Mouse (Mus musculus): ENCODE data around the gene Sgk2. TPM values are rescaled to one million over a fixed set of nuclear protein-coding genes. Genes with fewer than 3 reads are reported as not detected.

Sgk2 gene
- polyA plus RNA-seq (2016; fragmentation: Nextera tagmentation; extraction: Ambion mirVana) = not detected in 2 replicates

DNA sequence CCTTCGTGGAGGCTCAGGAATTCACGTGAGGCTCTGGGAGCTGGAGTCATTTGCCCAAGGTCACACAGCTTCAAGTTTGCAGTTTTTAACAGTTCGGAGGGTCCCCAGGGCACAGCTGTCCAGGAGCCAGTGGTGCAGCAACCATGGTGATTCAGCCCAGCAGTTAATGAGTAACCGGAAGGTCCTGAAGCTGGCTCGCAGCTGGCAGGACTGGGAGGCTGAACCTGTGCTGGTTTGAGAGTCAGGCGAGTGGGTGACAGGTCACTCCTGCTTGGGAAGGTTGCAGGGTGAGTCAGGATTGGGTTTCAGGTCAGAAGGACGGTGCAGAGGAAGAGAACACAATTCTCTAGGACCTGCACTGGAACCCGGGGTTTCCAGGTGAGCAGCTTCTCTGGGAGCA is at the start of gene Sgk2:
Gene Sgk2, plus strand, starts transcription at position 113 of the 400 bp plus-strand sequence.
- DNase-seq (ENCODE audit: low spot score) = no peak
- H3K9me3 ChIP-seq (replicated peaks) = no peaks in the 10 kb centered on the region
- 0 out of 2 replicates have a peak, but pooled peaks cover 6% of the 10 kb centered on the region for H3K4me1 ChIP-seq
- no peak within 1 kb of the TSS for H3K27ac ChIP-seq
- 64% methylated on average over 8 of the region's 8 CpGs for WGBS
- no peaks in the 10 kb centered on the region for H3K36me3 ChIP-seq
- no peaks in the 10 kb centered on the region for H3K27me3 ChIP-seq (ENCODE audit: low read depth, poor library complexity, severe bottlenecking)
- H3K4me3 ChIP-seq = no peak within 1 kb of the TSS

DNA sequence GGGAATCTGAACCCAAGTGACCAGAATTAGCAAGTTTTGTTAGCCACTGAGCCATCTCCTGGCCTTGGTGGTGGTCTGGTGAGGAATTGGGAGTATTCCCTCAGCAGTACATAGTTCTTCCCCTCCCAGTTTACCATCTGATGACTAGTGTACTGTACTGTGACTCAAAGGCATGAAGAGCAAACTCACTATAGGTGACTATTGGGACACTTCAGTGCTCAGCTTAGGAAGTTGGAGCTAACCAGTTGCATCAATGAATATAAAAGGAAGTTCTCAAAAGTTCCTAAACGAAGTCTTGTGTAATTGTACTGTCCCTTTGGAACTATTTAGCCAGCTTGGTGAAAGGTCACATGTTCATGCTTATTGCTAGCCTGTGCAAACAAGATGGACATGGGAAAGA is 47.6 kb upstream of the Sgk2 start:
- Histone ChIP-seq H3K4me3 (no peak overlapping the region), H3K36me3 (peaks cover 67% of the 10 kb centered on the region), H3K9me3 (replicated peaks) (no peaks in the 10 kb centered on the region), H3K27ac (no peak overlapping the region), H3K27me3 (ENCODE audit: low read depth, poor library complexity, severe bottlenecking) (peaks cover 40% of the 10 kb centered on the region), H3K4me1 (peaks cover 15% of the 10 kb centered on the region)
- WGBS = 80% methylated on average over 1 of the region's 1 CpGs
- DNase-seq (ENCODE audit: low spot score) = no peak

DNA sequence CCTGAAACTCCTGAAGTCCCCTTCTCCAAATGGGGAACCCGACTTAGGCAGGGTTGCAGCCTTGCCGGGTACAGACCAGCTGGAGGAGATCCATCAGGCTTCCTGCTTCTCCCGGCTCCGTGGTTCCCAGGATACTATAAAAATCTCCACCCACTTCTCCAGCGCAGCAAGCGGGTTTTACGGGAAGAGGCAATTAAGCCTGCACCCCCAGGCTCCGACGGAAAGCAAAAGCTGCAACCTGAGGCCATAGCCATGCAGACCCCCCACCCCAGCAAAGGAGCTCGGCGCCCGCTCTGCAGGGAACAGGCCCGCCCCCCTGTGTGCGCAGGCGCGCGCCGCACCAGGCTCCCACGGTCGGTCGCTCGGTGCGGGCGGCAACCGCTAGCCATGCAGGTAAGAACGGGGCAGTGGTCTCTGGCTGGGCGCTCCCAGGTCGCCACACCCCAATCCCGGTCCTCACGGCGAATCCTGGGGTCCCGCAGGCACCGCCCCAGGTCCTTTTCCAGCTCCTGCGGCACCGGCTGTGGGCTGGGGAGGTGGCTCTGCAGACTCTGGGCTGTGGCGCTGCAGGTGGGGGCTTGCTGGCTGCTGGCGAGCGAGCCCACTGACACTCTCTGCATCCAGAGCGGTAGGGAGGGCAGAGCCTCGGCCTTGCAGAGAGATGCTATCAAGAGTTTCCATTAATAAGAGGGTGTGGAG is 43.8 kb upstream of the Sgk2 start, which contains the start of gene L3mbtl1:
Gene L3mbtl1, plus strand, starts transcription at position 325 of the 699 bp plus-strand sequence.
- Histone ChIP-seq H3K4me1 (peaks cover 23% of the 10 kb centered on the region), H3K36me3 (peaks cover 31% of the 10 kb centered on the region), H3K4me3 (peak within 1 kb of the TSS; percentile 57), H3K27me3 (ENCODE audit: low read depth, poor library complexity, severe bottlenecking) (peaks cover 55% of the 10 kb centered on the region), H3K9me3 (replicated peaks) (no peaks in the 10 kb centered on the region), H3K27ac (no peak within 1 kb of the TSS)
- WGBS = under 1% methylated on average over 40 of the region's 40 CpGs
- peak; percentile 62 for DNase-seq (ENCODE audit: low spot score)

DNA sequence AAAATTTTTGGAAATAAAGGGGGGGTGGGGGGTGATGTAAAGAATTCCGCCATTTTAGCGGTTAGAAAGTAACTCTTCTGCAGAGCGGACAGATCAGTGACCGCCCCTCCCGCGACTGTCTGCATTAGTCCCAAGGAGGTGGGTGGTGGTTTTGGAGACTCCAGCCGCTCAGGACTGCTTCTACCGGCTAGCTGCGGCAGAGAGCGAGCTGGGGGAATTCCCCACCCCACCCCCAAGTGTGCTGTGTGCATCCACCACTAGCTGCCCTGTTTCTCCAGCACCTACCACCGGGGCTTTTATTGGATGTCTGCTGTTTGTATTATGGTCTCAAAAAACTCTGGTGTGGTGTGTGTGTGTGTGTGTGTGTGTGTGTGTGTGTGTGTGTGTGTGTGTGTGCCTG is 43.2 kb upstream of the Sgk2 start:
- 6% methylated on average over 11 of the region's 11 CpGs for WGBS
- no peaks in the 10 kb centered on the region for H3K9me3 ChIP-seq (replicated peaks)
- H3K27me3 ChIP-seq (ENCODE audit: low read depth, poor library complexity, severe bottlenecking) = peaks cover 55% of the 10 kb centered on the region
- H3K36me3 ChIP-seq = peaks cover 25% of the 10 kb centered on the region
- H3K4me1 ChIP-seq = peaks cover 23% of the 10 kb centered on the region
- H3K27ac ChIP-seq = no peak overlapping the region
- H3K4me3 ChIP-seq = peak overlapping the region; percentile 57
- peak; percentile 40 for DNase-seq (ENCODE audit: low spot score)

DNA sequence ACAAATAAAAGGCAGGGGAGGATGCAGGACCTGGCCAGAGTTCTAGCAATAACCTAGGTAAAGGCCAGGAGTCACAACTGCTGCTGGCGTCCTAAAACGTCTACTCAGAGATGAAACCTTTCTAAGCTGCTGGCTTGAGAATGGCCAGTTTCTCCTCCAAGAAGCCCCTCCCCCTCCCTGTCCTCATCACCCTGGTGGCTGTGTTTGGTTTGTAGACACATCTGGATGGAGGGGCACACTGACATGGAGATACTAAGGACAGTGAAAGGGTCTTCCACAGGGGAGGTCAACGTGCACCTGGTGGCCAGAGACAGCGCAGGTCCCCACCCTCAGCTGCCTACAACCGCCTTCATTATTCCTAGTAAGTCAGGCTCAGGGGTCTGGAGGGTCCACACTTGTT is 40.2 kb upstream of the Sgk2 start:
- no peaks in the 10 kb centered on the region for H3K9me3 ChIP-seq (replicated peaks)
- no peaks in the 10 kb centered on the region for H3K36me3 ChIP-seq
- DNase-seq (ENCODE audit: low spot score) = no peak
- H3K4me3 ChIP-seq = no peak overlapping the region
- peaks cover 41% of the 10 kb centered on the region for H3K27me3 ChIP-seq (ENCODE audit: low read depth, poor library complexity, severe bottlenecking)
- H3K4me1 ChIP-seq = peaks cover 23% of the 10 kb centered on the region
- no peak overlapping the region for H3K27ac ChIP-seq
- 82% methylated on average over 5 of the region's 5 CpGs for WGBS

DNA sequence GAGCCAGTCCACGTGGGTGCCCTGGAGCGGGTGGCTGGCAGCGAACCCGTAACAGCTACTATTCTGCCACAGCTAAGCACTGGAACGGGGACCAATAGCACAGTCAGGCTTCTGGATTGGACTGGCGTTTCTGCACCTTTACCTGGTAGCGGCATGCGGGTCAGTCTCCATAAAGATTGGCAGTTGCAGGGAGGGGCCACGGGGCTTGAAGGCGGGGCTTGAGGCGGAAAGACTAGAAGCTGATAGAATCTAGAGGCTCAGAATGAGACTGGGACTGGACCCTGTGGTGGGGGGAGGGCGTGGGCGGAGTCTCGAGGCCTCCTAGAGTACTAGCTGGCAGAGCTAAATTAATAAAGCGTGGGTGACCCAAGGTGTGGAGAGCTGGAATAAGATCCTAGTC is 39.4 kb upstream of the Sgk2 start:
- WGBS = 39% methylated on average over 15 of the region's 15 CpGs
- DNase-seq (ENCODE audit: low spot score) = no peak
- Histone ChIP-seq H3K36me3 (no peaks in the 10 kb centered on the region), H3K4me3 (peak overlapping the region; percentile 36), H3K27me3 (ENCODE audit: low read depth, poor library complexity, severe bottlenecking) (peaks cover 33% of the 10 kb centered on the region), H3K9me3 (replicated peaks) (no peaks in the 10 kb centered on the region), H3K27ac (no peak overlapping the region), H3K4me1 (peaks cover 20% of the 10 kb centered on the region)

DNA sequence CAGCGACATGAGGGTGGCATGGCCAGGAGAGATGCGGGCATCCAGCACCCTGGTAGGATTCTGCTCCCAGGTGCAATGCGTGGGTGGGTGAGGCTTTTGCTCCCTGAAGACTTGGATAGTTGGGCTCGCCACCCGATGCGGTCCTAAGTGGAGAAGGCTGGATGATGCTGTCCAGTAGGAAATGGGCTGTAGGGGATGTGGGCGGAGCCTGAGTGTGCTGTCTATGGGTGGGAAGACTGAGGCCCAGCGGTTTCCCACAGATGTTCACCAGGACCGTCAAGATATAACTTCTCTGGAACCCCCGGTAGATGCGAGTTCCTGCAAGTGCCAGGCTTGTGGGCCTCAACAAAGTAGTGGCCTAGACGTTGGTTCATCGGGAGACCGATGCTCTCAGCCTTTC is 38.9 kb upstream of the Sgk2 start:
- no peak for DNase-seq (ENCODE audit: low spot score)
- peak overlapping the region; percentile 36 for H3K4me3 ChIP-seq

DNA sequence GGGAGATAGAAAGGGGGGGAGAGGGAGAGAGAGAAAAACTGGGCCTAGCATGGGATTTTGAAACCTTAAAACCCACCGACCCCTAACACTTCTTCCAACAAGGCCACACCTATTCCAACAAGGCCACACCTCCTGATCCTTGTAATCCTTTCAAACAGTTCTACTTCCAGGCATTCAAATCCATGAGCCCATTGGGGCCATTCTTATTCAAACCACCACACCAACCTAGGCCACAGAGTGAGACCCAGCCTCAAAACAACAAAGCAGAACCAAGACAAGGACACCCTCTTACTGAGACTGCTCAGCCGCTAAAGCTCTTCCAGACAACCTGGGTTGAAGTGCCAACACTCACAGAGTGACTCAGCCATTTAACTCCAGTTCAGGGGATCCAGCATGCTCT is 36.4 kb upstream of the Sgk2 start:
- Histone ChIP-seq H3K4me1 (peaks cover 8% of the 10 kb centered on the region), H3K9me3 (replicated peaks) (no peaks in the 10 kb centered on the region), H3K36me3 (no peaks in the 10 kb centered on the region), H3K27ac (no peak overlapping the region), H3K27me3 (ENCODE audit: low read depth, poor library complexity, severe bottlenecking) (peaks cover 11% of the 10 kb centered on the region), H3K4me3 (no peak overlapping the region)
- no peak for DNase-seq (ENCODE audit: low spot score)
- WGBS = 93% methylated on average over 2 of the region's 2 CpGs

More for the DNA sequence above, 38.9 kb upstream of the Sgk2 start:
- peaks cover 29% of the 10 kb centered on the region for H3K27me3 ChIP-seq (ENCODE audit: low read depth, poor library complexity, severe bottlenecking)
- WGBS = 60% methylated on average over 14 of the region's 14 CpGs
- H3K9me3 ChIP-seq (replicated peaks) = no peaks in the 10 kb centered on the region
- no peaks in the 10 kb centered on the region for H3K36me3 ChIP-seq
- peaks cover 16% of the 10 kb centered on the region for H3K4me1 ChIP-seq
- no peak overlapping the region for H3K27ac ChIP-seq

DNA sequence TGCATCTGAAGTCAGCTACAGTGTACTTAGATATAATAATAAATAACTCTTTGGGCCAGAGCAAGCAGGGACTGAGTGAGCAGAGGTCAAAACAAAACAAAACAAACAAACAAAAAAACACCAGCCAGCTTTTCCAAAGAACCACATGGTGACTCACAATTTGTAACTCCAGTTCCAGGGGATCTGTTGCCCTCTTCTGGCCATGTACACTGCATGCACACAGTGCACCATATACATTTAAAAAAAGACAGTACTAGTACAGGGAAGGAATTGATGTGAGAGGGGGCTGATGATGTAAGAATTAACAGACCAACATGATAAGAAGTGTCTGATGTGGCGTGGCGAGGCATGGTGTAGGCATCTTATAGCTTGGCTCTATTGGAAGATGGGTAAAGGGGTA is 30.3 kb upstream of the Sgk2 start:
- DNase-seq (ENCODE audit: low spot score) = no peak
- WGBS = 96% methylated on average over 2 of the region's 2 CpGs

DNA sequence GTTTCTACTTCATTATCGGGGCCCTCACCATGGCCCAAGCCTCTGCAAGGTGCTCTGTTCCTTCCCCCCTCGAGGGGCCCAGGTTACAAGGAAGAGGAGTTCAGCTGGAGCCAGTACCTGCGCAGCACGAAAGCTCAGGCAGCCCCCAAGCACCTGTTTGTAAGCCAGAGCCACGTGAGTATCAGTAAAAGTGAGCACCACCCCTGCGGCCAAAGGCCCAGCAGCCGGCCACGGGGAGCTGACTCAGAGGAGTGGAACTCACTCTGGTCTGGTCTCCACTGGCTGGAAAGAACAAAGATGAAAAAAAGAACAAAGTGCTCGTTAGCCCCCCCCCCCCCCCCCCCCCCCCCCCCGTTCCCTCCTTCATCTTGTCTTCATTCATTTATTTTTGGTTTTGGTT is 25.8 kb upstream of the Sgk2 start:
- H3K27me3 ChIP-seq (ENCODE audit: low read depth, poor library complexity, severe bottlenecking) = no peaks in the 10 kb centered on the region
- no peaks in the 10 kb centered on the region for H3K9me3 ChIP-seq (replicated peaks)
- H3K36me3 ChIP-seq = no peaks in the 10 kb centered on the region
- 74% methylated on average over 9 of the region's 10 CpGs for WGBS
- no peak overlapping the region for H3K27ac ChIP-seq
- no peaks in the 10 kb centered on the region for H3K4me1 ChIP-seq
- DNase-seq (ENCODE audit: low spot score) = no peak
- H3K4me3 ChIP-seq = no peak overlapping the region

More for the DNA sequence above, 30.3 kb upstream of the Sgk2 start:
- no peaks in the 10 kb centered on the region for H3K27me3 ChIP-seq (ENCODE audit: low read depth, poor library complexity, severe bottlenecking)
- no peaks in the 10 kb centered on the region for H3K36me3 ChIP-seq
- H3K9me3 ChIP-seq (replicated peaks) = no peaks in the 10 kb centered on the region
- no peaks in the 10 kb centered on the region for H3K4me1 ChIP-seq
- no peak overlapping the region for H3K4me3 ChIP-seq
- no peak overlapping the region for H3K27ac ChIP-seq

DNA sequence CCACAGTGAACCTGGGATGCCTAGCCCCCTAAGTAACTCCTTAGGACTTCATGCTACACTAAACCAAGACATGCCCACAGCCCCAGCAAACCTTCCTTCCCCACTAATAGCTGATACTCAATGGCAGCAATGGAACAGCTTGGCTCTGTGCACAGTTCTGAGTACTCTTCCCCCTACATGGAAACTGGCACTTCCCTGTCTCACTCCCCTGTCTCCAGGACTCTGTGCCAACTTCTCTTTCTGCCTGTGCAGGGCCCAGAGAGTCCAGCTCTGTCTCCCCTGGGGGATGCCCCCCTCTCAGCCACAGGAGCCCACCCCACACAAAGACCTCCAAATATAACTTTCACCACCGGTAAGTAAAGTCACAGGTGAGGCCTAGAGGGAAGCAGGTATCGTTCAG is 20.4 kb upstream of the Sgk2 start:
- Histone ChIP-seq H3K27me3 (ENCODE audit: low read depth, poor library complexity, severe bottlenecking) (no peaks in the 10 kb centered on the region), H3K36me3 (no peaks in the 10 kb centered on the region), H3K27ac (no peak overlapping the region), H3K9me3 (replicated peaks) (no peaks in the 10 kb centered on the region), H3K4me1 (no peaks in the 10 kb centered on the region), H3K4me3 (no peak overlapping the region)
- 89% methylated on average over 2 of the region's 2 CpGs for WGBS
- no peak for DNase-seq (ENCODE audit: low spot score)

DNA sequence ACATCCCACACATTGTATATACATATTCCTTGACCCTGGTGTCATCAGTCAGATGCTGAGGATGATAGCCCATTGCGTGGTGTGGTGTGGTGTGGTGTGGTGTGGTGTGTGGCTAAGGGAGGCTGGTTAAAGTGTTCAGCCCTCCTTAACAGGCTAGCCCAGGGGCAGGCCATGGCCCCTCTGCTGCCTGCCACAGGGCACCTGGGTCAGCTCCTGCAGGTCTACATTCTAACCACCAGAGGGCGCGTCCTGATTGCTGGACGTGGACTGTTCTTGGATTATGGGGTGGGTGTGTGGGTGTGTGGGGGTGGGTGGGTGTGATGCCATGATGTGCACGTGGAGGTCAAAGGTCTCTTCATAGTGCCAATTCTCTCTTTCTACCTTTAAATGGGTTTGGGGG is 18.8 kb upstream of the Sgk2 start:
- DNase-seq (ENCODE audit: low spot score) = peak; percentile 72
- H3K27me3 ChIP-seq (ENCODE audit: low read depth, poor library complexity, severe bottlenecking) = no peaks in the 10 kb centered on the region
- H3K9me3 ChIP-seq (replicated peaks) = no peaks in the 10 kb centered on the region
- H3K4me3 ChIP-seq = no peak overlapping the region
- WGBS = 9% methylated on average over 5 of the region's 5 CpGs
- no peak overlapping the region for H3K27ac ChIP-seq
- H3K4me1 ChIP-seq = 0 out of 2 replicates have a peak, but pooled peaks cover under 1% of the 10 kb centered on the region
- no peaks in the 10 kb centered on the region for H3K36me3 ChIP-seq

DNA sequence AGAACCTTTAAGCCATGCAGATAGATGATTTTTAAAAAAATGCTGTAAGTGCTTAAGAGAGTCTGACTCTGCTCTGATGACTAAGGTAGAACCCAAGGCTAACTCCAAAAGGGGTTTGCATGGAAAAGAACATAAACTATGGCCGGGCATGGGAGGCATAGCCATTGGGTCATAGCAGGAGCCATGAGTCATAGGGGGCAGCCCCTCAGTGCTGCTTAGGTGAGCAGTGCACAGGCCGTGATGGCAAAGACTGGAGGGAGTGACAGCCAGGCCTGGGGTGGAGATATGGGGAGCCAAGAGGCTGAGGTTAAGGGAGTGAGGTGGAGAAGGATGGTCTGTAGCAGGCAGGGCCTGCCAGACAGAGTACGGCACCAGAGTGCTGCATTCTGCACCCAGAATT is 18.0 kb upstream of the Sgk2 start:
- H3K4me1 ChIP-seq = peaks cover 7% of the 10 kb centered on the region
- DNase-seq (ENCODE audit: low spot score) = no peak
- no peaks in the 10 kb centered on the region for H3K9me3 ChIP-seq (replicated peaks)
- H3K4me3 ChIP-seq = no peak overlapping the region
- H3K36me3 ChIP-seq = no peaks in the 10 kb centered on the region
- 83% methylated on average over 3 of the region's 3 CpGs for WGBS
- no peak overlapping the region for H3K27ac ChIP-seq
- H3K27me3 ChIP-seq (ENCODE audit: low read depth, poor library complexity, severe bottlenecking) = no peaks in the 10 kb centered on the region

DNA sequence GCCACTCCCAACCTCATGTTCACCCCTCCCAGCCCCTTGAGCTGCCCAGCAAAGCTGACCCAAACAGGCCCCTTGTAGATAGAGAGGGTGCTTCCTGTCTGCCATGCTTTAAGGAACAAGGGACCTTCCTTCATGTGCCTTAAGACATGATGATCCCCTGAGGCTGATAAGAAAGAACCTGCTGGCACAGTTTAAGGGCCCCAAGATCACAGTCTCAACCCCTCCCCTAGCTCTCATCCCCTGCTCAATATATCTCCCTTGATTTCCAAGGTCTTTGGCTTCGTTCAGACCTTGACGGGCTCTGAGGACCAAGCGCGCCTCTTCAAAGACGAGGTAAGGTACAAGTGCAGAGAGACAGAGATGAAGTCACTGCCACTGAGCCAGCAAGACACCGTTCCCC is 16.2 kb upstream of the Sgk2 start:
- Histone ChIP-seq H3K4me3 (no peak overlapping the region), H3K27me3 (ENCODE audit: low read depth, poor library complexity, severe bottlenecking) (no peaks in the 10 kb centered on the region)

More for the DNA sequence above, 16.2 kb upstream of the Sgk2 start:
- Histone ChIP-seq H3K4me1 (peaks cover 10% of the 10 kb centered on the region), H3K27ac (no peak overlapping the region), H3K36me3 (no peaks in the 10 kb centered on the region), H3K9me3 (replicated peaks) (no peaks in the 10 kb centered on the region)
- 88% methylated on average over 6 of the region's 6 CpGs for whole genome bisulfite sequencing
- no peak for DNase-seq (ENCODE audit: low spot score)
